Mouse (Mus musculus): ENCODE measurements around the gene Dydc2. TPM values are rescaled to one million over a fixed set of nuclear protein-coding genes. Genes with fewer than 3 reads are reported as not detected.

The Dydc2 gene
- polyA plus RNA-seq (2017; shearing (Covaris generic)) = not detected

DNA sequence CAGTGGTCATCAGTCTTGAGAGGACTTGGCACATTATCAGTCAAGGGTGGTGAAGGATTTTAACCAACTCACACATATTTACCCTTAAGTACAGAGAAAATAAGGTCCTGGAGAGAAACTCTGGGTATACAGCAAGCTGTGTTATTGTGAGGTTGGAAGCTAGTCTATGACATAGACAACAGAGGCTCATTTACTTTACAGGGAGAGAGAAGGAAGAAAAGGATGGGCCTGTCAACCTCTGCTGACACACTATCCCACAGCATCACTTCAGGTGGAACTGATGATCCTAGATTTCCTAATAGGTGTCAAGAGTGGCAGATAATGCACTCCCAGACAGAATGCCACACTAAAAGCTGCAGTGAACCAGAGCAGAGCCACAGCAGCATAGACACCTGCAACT lies at the start of gene Dydc2:
Gene Dydc2 (minus strand): TSS at position 101 of the 400 bp plus-strand sequence.

GRCm38 (mm10) chr14:41104853-41105444 lies 35.9 kb upstream of the Dydc2 start, which contains the start of gene Mat1a:
Gene Mat1a (plus strand): TSS chr14:41105035.

DNA sequence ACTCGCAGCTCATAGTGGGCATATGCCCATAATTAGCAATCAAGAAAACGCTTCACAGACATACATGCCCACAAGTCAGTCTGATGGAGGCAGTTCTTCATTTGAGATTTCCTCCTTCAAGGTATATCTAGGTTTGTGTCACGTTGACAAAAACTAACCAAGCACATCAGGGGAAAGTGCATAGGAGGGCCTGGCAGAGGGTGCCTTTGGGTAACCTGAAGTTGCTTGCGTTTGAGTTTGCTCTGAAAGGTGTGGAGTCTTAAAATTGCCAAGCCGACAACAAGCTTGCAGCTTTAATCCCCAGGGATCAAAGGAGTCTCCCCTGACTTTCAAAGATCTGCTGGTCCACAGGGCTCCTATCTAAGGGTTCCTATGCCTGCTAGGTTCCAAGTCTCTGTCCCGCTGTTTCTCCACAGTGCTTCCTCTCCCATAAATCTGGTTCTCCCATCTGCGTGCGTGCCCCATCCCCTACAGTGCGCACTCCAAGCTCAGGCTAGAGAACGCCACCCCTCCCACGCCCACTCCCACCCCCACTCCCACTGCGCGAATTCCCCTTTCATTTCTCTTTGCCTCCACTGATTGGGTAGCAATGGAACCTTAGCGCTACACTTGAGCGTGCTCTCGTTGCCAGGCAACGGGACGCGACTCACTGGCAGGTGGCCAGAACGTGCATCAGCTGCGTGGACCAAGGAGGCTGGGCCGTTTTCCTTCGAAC lies 3.4 kb upstream of the Dydc2 start, which contains the start of gene Dydc1:
Gene Dydc1 (plus strand): TSS at position 683 of the 715 bp plus-strand sequence.

DNA sequence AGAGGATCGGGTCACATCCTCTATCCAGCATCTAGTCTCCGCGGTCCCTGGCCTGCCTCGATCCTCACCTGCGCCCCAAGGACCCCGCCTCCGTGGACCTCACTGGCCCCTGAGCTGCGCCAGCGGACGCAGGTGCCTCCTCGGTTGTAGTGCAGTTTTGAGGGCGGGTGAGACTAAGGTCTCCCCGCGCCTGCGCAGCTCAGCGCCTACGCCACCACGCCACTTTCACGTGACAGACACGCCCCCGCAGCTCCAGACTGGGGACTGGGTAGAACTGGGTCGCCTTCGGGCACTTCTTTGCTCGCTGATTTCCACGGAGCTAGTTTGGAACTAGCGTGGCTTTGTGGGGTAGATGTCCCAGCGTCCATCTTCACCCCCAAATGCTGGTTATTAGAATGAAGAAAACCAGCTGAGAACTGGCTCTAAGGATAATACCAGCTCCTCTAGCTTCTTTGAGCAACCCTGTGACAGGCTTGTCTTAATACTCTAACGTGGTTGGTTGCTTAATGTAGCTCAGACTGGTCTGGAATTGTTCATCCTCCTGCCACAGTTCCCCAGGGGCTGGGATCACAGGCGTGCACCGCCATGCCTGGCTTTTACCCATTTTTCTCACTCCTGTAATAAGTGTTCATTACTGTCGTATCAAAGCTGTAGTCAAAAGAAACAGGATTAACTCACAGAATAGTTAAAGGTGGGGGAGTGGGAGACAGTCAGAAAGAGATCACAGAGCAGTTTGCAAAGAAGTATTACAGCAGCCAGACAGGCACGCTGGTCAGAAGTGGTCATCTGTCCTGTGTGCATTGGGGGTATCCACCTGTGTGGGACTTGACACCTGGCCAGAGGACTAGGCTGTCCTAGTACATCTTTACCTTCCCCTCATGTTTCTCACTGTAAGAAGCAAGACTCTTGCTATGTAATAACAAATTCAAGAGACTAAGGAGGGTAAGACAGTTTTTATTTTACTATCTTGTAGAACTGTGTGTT lies 55.1 kb downstream of the Dydc2 start, which contains the start of gene Fam213a:
Gene Fam213a (minus strand): TSS at position 159 of the 984 bp plus-strand sequence.

Other genes starting within 250 kb of the Dydc2 start
- 0.40 TPM for gene Sh2d4b, start 175.9 kb downstream of the Dydc2 start, polyA plus RNA-seq (2017; shearing (Covaris generic))
- 120 TPM for gene Tspan14, start 102.4 kb downstream of the Dydc2 start, polyA plus RNA-seq (2017; shearing (Covaris generic))
- gene Fam213a, start 55.4 kb downstream of the Dydc2 start, polyA plus RNA-seq (2017; shearing (Covaris generic)) = 15.1 TPM
- gene Dydc1, start 3.7 kb upstream of the Dydc2 start, polyA plus RNA-seq (2017; shearing (Covaris generic)) = not detected
- gene Mat1a, start 35.8 kb upstream of the Dydc2 start, polyA plus RNA-seq (2017; shearing (Covaris generic)) = not detected
- gene Sftpa1, start 62.6 kb upstream of the Dydc2 start, polyA plus RNA-seq (2017; shearing (Covaris generic)) = 0.13 TPM
- gene Mbl1, start 82.2 kb upstream of the Dydc2 start, polyA plus RNA-seq (2017; shearing (Covaris generic)) = not detected
- gene Sftpd, start 115.9 kb upstream of the Dydc2 start, polyA plus RNA-seq (2017; shearing (Covaris generic)) = 0.28 TPM
- not detected for gene Gm2832, start 209.6 kb upstream of the Dydc2 start, polyA plus RNA-seq (2017; shearing (Covaris generic))